Mouse (Mus musculus) layer of hippocampus, adult 2 months (tissue): ENCODE results near the gene Tnnt3. TPM values are rescaled to one million over a fixed set of nuclear protein-coding genes. Genes with fewer than 3 reads are reported as not detected.

Experiments used
- DNase-seq, 2 experiments: peaks; one replicate each; pipeline ENCODE4 v3.0.0; 2022; ENCODE audit warnings: low spot score in 2 of 2
- H3K27ac ChIP-seq: fragments of 200-600 bp; 2 replicates; pipeline ENCODE4 v1.8.1; 2022
- H3K4me3 ChIP-seq: fragments of 200-600 bp; 2 replicates; pipeline ENCODE4 v1.8.1; 2022; ENCODE audit warnings: mild to moderate bottlenecking
- CTCF ChIP-seq: fragments of 200-600 bp; conservative IDR thresholded peaks from 2 replicates; pipeline ENCODE4 v1.8.1; 2022; ENCODE audit warnings: antibody characterized with exemption, mild to moderate bottlenecking, moderate library complexity
- total RNA-seq, 2 experiments: library from RNA; stranded (reverse); gene quantifications; 2 replicates each; pipeline ENCODE4 v1.2.3; 2021

Gene Tnnt3
- total RNA-seq, 2 experiments from 2014 or later = not detected

DNA sequence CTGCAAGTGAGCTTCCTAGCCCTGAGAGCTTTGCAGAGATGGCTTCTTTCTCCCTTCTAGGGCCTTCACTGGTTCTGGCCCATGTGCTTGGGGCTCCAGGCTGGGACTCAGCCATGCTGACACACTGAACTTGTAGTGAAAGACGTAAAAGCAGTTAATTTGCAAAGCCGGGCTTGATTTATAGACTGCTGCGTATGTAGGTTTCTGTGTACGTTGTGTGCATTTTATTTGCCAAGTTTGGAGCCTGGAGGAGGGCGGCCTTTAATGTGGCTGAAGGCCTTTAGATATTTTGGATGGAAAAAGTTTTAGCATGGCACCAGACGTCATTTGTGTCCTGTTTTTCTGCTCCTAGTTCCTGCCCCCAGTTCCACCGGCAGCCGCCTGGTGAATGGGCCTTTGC lies 41.2 kb downstream of the Tnnt3 start:
- DNase-seq = no peak

DNA sequence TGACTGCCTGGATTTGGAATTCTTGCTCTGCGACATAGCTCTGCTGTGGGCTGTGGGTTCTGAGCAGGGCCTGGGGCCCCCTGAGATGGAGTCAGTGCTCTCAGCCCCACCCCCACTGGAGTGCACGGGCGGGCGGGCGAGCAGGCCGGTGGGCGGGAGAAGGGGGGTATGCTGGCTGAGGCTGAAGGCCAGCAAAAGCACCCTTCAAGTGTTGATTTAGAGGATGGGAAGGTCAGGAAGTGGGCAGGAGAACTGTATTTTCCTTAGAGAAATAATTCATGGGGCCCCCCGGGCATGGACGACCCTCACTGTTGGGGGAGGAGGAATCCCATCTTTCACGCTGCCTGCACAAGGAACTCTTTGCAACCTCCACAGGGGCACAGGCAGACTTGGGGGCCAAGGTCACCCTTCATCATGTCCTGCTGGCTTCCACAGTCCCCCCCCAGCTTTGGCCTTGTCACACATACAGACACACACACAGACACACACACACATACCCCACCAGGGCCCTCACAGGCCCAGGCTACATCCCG lies 44.2 kb downstream of the Tnnt3 start:
- DNase-seq = no peak
- no peak overlapping the region for H3K27ac ChIP-seq
- H3K4me3 ChIP-seq = no peak overlapping the region
- TF ChIP-seq CTCF = no peak

More for the DNA sequence above, 41.2 kb downstream of the Tnnt3 start:
- Histone ChIP-seq H3K27ac (no peak overlapping the region), H3K4me3 (no peak overlapping the region)
- TF ChIP-seq CTCF = no peak

- H3K27ac ChIP-seq = no peak overlapping the region
- TF ChIP-seq CTCF = no peak
- no peak overlapping the region for H3K4me3 ChIP-seq
- DNase-seq = no peak
Observed at GRCm38 (mm10) chr7:142545967-142546366, 47.3 kb downstream of the Tnnt3 start.

DNA sequence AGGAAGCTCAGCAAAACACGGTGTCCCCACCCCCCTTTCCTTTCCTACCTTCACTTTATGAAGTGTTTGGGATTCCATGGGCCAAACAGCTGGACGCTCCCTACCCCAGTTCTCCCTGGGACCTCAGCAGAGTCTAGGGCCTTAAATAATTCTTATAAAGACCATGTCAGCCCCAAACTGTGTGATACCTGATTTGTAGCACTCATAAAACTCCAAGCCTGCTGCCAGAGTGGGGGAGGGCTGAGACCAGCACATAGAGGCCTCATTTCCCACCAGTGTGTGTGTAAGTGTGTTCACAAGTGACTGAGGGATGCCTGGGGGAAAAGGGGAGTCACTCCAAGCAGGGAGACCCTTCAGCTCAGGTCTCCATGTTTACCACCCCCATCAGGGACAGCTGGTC lies 49.2 kb downstream of the Tnnt3 start:
- Histone ChIP-seq H3K27ac (no peak overlapping the region), H3K4me3 (no peak overlapping the region)
- TF ChIP-seq CTCF = no peak
- no peak for DNase-seq

DNA sequence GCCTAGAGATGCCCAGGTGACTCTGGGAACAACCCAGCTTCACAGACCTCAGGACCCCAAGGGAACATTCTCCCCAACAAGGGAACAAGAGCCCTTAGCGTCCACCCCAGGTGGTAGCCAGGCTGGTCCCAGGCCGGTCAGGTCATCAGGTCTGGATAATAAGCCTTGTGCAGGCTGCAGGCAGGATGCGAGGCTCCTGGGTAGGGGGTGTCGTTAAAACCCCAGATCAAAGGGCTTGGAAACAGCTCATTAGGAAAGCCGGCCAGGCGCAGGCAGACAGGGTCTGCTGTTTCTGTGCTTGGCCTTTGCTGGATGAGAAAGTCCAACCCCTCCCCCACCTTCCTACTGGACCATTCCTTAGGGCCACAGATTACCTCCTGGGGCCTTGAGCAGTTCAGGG lies 50.1 kb downstream of the Tnnt3 start:
- Histone ChIP-seq H3K4me3 (no peak overlapping the region), H3K27ac (no peak overlapping the region)
- DNase-seq = no peak
- TF ChIP-seq CTCF = no peak

DNA sequence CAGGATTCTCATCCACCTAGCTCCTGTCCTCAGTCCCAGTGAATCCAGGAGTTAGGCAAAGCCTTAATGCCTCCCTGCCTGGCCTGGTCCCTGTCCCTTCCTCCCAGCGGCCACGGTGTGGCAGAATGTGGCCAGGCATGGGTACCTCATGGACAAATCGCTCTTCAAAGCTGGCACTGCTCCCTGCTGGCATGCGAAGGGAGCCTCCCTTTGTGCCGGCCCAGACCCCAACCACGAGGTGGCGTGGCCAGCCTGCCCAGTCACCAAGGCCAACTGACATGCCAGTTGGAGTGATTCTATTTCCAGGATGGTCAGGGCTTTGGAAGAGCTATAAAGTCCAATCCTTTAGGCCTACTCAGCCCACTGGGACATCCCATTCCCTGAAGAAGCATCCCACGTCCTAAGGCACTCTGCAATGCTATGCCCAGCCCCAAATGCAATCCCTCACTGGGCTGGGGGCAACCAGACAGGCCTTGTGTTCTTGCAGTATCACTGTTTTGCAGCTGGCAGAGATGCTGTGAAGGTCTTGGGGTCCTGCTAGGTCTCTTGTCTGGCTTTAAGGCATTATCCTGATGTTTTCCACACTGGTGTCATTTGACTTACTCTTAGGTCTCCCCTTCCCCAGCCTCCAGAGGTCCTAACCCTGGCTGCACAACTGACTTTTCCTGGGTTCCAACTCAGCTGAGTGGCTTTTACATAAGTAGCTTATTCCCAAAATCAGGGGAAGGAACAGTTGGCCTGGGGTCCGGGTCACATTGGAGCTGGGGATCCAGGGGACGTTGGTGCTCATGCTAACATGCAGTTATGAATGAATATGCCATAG lies 51.5 kb downstream of the Tnnt3 start:
- no peak for DNase-seq
- Histone ChIP-seq H3K27ac (no peak overlapping the region), H3K4me3 (no peak overlapping the region)
- TF ChIP-seq CTCF = peak; percentile 60

DNA sequence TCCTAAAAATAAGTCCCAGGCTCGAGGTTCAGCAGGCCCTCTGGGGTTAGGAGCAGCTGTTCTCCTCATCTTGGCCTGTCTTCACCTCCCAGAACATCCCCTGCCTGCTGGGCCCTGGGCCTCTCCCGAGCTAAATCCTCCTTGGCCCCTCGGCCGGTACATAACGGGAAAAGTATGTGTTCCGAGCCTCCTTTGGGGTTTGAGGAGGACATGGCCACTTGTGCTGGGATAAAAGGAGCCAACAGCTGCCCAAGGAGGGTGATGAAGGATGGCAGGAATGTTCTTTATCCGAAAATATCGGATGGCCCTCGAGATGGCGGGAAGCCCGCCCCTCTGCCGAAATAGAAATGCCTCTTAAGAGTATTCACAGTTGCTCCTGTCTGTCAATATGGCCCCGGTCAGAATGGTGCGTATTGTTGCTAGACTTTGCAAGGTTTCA lies 52.3 kb downstream of the Tnnt3 start:
- no peak for TF ChIP-seq CTCF
- Histone ChIP-seq H3K4me3 (no peak overlapping the region), H3K27ac (no peak overlapping the region)
- DNase-seq = no peak

- no peak overlapping the region for H3K27ac ChIP-seq
- TF ChIP-seq CTCF = no peak
- no peak for DNase-seq
- no peak overlapping the region for H3K4me3 ChIP-seq
Observed at GRCm38 (mm10) chr7:142551691-142552090, 53.1 kb downstream of the Tnnt3 start.

DNA sequence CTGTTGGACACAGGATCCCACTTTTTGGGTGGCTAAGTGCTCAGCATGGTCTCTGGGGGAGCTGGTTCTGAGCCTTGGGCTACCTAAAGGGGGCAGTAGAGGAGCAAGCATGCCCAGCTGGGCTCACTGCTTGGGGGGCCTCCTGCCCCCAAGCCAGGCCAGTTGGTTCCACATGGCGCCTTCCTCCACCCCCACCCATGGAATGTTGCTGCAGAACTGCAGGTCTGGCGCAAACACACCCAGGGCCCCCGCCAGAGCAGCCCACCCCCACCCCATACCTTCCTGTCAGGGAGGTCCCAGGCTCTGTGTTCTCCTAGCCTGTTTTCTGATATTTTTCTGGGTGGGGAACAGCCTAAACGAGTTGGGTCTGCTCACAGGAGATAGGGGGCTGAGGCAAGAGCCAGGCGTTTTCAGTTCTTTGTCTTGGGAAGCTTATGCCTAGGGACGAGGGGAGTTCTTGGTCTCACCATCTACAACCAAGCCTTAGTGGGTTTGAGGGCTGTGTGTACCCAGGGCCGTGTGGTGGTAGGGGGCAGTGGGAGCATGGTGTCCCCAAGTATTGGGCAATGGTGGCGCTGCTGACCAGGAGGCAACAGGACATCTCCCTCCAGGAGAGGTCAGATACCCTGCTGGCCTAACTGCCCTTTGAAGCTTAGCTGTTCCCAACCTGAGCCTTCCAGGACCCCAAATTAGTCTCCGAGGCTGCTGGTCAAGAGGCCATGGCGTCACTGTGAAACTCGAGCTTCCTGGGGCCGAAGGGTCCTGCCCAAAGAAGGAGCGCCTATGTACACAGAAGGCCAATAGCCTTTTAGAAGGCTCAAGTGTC lies 54.2 kb downstream of the Tnnt3 start:
- TF ChIP-seq CTCF = peak; percentile 49
- no peak overlapping the region for H3K27ac ChIP-seq
- DNase-seq = no peak
- H3K4me3 ChIP-seq = no peak overlapping the region

DNA sequence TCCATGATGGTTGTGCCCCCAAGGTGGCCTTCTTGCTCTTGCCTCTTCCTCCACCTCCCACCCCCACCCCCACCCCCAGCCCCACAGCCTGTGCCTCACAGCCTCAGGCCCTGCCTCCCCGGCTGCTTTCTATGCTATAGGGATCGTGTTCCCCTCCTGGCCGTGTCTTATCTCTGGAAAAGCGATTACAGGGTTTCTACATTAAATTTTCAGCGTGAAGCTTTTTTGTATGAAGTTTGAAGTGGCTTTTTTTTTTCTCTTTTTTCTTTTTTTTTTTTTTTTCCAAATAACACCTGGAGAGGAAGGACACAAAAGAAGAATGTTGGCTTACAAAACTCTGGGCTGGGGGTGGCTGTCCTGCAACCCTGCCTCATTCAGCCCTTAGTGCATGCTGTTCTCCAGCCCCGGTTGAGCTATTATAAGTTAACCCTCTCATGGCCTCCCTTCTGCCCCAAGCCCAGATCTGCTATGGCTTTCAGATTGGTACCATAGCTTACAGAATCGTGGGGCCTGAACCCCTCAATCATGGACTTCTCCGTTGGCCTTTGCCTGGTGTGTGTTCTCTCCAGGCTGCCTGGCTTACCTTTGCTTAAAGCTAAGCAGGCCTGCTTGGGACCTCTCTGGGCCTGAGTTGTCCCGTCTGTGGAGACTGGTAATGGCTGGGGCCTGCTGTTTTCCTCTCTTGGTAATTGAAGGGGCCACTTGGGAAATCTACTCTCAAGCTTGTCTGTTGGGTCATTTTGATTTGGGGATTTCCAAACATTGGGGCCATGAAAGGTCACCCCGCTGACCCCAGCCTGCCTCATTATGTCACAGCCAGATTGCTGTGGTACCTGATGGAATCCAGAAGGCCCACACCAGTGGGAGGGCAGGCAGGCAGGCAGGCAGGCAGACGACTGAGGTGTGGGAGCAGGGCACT lies 55.0 kb downstream of the Tnnt3 start:
- no peak overlapping the region for H3K4me3 ChIP-seq
- H3K27ac ChIP-seq = no peak overlapping the region
- DNase-seq = no peak
- TF ChIP-seq CTCF = no peak

DNA sequence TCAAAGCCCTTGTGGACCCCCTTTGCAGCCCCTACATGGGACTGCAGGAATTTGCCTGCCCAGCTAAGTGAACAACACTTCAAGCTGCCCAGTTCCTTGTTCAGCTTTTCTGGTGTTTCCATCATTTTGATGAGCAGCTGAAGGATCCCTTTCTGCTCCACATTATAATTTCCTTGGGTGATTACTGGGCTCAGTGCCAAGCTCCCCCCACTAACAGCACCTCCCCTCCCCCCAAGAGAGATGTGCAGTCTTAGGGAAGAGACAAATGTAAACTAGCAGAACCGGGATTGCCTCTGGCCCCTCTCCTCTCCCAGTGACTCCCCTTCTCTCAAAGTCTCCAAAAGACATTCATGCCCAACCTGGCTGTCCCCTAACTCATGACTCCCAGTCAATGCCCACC lies 56.0 kb downstream of the Tnnt3 start:
- Histone ChIP-seq H3K27ac (no peak overlapping the region), H3K4me3 (no peak overlapping the region)
- TF ChIP-seq CTCF = no peak
- no peak for DNase-seq

GRCm38 (mm10) chr7:142555366-142556088 lies 56.9 kb downstream of the Tnnt3 start:
- H3K4me3 ChIP-seq = no peak overlapping the region
- no peak overlapping the region for H3K27ac ChIP-seq
- no peak; the same call in 1 of the 2 replicates for TF ChIP-seq CTCF
- no peak for DNase-seq
